Mouse (Mus musculus) myocyte (in vitro differentiated cells): ENCODE results near the gene Nkap. TPM values are rescaled to one million over a fixed set of nuclear protein-coding genes. Genes with fewer than 3 reads are reported as not detected.

Experiments
- H3K27me3 ChIP-seq: one replicate; pipeline ENCODE4 v1.6.1; 2011; ENCODE audit not compliant: control insufficient read depth, insufficient read depth, insufficient read length
- H3K36me3 ChIP-seq: one replicate; pipeline ENCODE4 v1.6.1; 2011; ENCODE audit not compliant: control insufficient read depth, insufficient read depth
- H3K4me2 ChIP-seq: one replicate; pipeline ENCODE4 v1.6.1; 2011; ENCODE audit warnings: low read depth, control low read depth
- H3K4me3 ChIP-seq: one replicate; pipeline ENCODE4 v1.5.1; 2011; ENCODE audit warnings: mild to moderate bottlenecking, control low read depth, moderate library complexity
- H3K79me2 ChIP-seq: one replicate; pipeline ENCODE4 v1.6.1; 2011; ENCODE audit not compliant: control insufficient read depth, insufficient read depth
- H3ac ChIP-seq: one replicate; pipeline ENCODE4 v1.6.1; 2011; ENCODE audit not compliant: control insufficient read depth, insufficient read length
- CEBPB ChIP-seq: IDR thresholded peaks from 2 replicates; pipeline ENCODE4 v1.6.1; 2011; ENCODE audit warnings: mild to moderate bottlenecking, moderate library complexity; ENCODE audit not compliant: poor library complexity, insufficient read depth, severe bottlenecking
- E2F4 ChIP-seq: IDR thresholded peaks from one replicate; pipeline ENCODE4 v1.6.1; 2011; ENCODE audit warnings: mild to moderate bottlenecking, control low read depth, moderate library complexity; ENCODE audit not compliant: insufficient read depth
- MAX ChIP-seq: IDR thresholded peaks from one replicate; pipeline ENCODE4 v1.6.1; 2011; ENCODE audit warnings: low read depth, mild to moderate bottlenecking, control low read depth
- MYOD1 ChIP-seq, 3 experiments: IDR thresholded peaks; one replicate each; pipeline ENCODE4 v1.6.1; 2011; ENCODE audit warnings: control low read depth in 2 of 3, low read depth in 2 of 3, mild to moderate bottlenecking in 2 of 3, moderate library complexity in 1 of 3; ENCODE audit not compliant: insufficient read length in 2 of 3, control insufficient read depth in 1 of 3
- MYOG ChIP-seq, 3 experiments: IDR thresholded peaks; one replicate each; pipeline ENCODE4 v1.6.1; 2011; ENCODE audit warnings: control low read depth in 2 of 3, low read depth in 2 of 3, mild to moderate bottlenecking in 2 of 3; ENCODE audit not compliant: insufficient read length in 2 of 3, control insufficient read depth in 1 of 3, insufficient read depth in 1 of 3
- POLR2A ChIP-seq: IDR thresholded peaks from one replicate; pipeline ENCODE4 v1.6.1; 2011; ENCODE audit warnings: low read depth, mild to moderate bottlenecking, control low read depth, moderate library complexity; ENCODE audit not compliant: insufficient read length
- POLR2AphosphoS2 ChIP-seq: IDR thresholded peaks from one replicate; pipeline ENCODE4 v1.6.1; 2011; ENCODE audit warnings: low read depth, control low read depth; ENCODE audit not compliant: insufficient read length
- REST ChIP-seq: IDR thresholded peaks from one replicate; pipeline ENCODE4 v1.6.1; 2011; ENCODE audit warnings: mild to moderate bottlenecking, control low read depth, moderate library complexity; ENCODE audit not compliant: insufficient read depth, insufficient read length
- SRF ChIP-seq: IDR thresholded peaks from one replicate; pipeline ENCODE4 v1.6.1; 2011; ENCODE audit warnings: low read depth; ENCODE audit not compliant: control insufficient read depth, insufficient read length
- TCF12 ChIP-seq: IDR thresholded peaks from one replicate; pipeline ENCODE4 v1.6.1; 2011; ENCODE audit warnings: mild to moderate bottlenecking, control low read depth; ENCODE audit not compliant: poor library complexity, insufficient read depth, severe bottlenecking
- TCF3 ChIP-seq: IDR thresholded peaks from one replicate; pipeline ENCODE4 v1.6.1; 2011; ENCODE audit warnings: low read depth, control low read depth; ENCODE audit not compliant: insufficient read length
- USF1 ChIP-seq: IDR thresholded peaks from one replicate; pipeline ENCODE4 v1.6.1; 2011; ENCODE audit warnings: low read depth, mild to moderate bottlenecking, control low read depth, moderate library complexity
- polyA plus RNA-seq: library from polyadenylated mRNA; unstranded; fragments of >200 nt; fragmentation: generic; extraction: Trizol; gene quantifications from one replicate; pipeline ENCODE4 v1.2.1, GENCODE M21; 2012; ENCODE audit warnings: missing spikeins

Nkap gene
- polyA plus RNA-seq, 1 experiment, result 2.3 TPM

DNA sequence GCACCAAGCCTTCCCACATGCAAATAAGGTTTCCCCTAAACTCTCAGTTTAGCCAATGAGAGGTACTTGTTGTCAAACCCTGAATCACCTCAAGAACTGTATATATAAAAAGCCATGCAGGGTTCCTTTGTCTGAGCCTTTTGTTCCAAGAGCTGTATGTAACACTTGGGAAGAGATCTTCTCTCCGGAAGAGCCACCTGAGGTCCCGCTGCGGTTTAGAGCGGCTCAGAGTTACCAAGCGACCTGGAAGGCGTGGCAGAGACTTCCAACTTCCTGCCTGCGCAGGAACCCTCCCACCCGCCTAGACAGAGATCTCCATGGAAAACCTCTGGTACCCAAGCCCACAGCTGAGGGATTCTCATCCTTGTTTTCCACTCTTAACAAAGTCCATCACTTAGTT, 72.1 kb downstream of the Nkap start:
- Histone ChIP-seq H3K4me2 (no peak overlapping the region), H3K4me3 (no peak overlapping the region), H3K79me2 (no peaks in the 10 kb centered on the region), H3K36me3 (no peaks in the 10 kb centered on the region), H3ac (no peak overlapping the region), H3K27me3 (no peaks in the 10 kb centered on the region)
- TF ChIP-seq MYOD1 (IDR thresholded peaks at IDR 0.05; ENCODE audit: control insufficient read depth in 1 of 3, insufficient read length in 2 of 3, low read depth in 2 of 3), result no peak
- TF ChIP-seq SRF, result no peak
- no peak for TF ChIP-seq E2F4
- TF ChIP-seq POLR2AphosphoS2, result no peak
- TF ChIP-seq POLR2A, result no peak
- TF ChIP-seq CEBPB, result no peak
- no peak for TF ChIP-seq MYOG (IDR thresholded peaks at IDR 0.05; ENCODE audit: control insufficient read depth in 1 of 3, insufficient read depth in 1 of 3, insufficient read length in 2 of 3, low read depth in 2 of 3)
- no peak for TF ChIP-seq MAX
- no peak for TF ChIP-seq REST
- TF ChIP-seq USF1, result no peak
- no peak for TF ChIP-seq TCF12
- no peak for TF ChIP-seq TCF3

Other genes starting within 250 kb of the Nkap start
- 2.9 TPM for gene Nkrf, start 223.9 kb upstream of the Nkap start, polyA plus RNA-seq
- 8.3 TPM for gene Sept6, start 135.0 kb upstream of the Nkap start, polyA plus RNA-seq
- gene Sowahd, start 78.0 kb upstream of the Nkap start, polyA plus RNA-seq, result not detected
- 2,053 TPM for gene Rpl39, start 41.4 kb upstream of the Nkap start, polyA plus RNA-seq
- 2.8 TPM for gene Upf3b, start 16.5 kb upstream of the Nkap start, polyA plus RNA-seq
- gene Akap14, start 42.0 kb downstream of the Nkap start, polyA plus RNA-seq, result not detected
- 250 TPM for gene Ndufa1, start 64.4 kb downstream of the Nkap start, polyA plus RNA-seq
- gene Rnf113a1, start 64.5 kb downstream of the Nkap start, polyA plus RNA-seq, result 3.0 TPM
- not detected for gene Gm9, start 84.2 kb downstream of the Nkap start, polyA plus RNA-seq
- not detected for gene Rhox1, start 95.5 kb downstream of the Nkap start, polyA plus RNA-seq
- not detected for gene Rhox2a, start 118.2 kb downstream of the Nkap start, polyA plus RNA-seq
- gene Rhox3a, start 123.1 kb downstream of the Nkap start, polyA plus RNA-seq, result not detected
- not detected for gene Rhox4a, start 138.5 kb downstream of the Nkap start, polyA plus RNA-seq